Mouse (Mus musculus) lung, postnatal 25 days (tissue): ENCODE measurements around the gene Capn5.
A peak's percentile ranks its signal among the peaks of the same experiment; 100 is the strongest.

Experiments used
- DNase-seq: peaks from one replicate; pipeline ENCODE4 v3.0.0; 2022; ENCODE audit warnings: low spot score

Capn5 gene

DNA sequence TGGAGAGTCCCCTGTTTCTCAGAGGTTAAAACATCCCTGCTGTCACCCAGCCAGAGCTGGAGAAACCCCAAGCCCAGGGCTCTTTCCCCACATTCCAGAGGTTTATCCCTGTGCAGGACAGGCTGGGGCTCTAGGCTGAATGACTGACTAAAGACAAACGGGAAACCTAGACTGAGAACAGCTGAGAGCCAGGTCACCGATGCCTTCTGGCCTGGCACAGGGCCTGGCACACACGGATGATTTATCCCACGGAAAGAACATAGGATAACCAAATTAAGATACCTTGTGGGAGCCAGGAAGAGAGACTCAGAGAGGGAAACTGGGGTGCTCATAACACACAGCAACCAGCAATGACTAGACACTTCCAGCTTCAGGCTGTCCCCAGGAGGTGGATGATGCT lies 68.3 kb downstream of the Capn5 start:
- no peak for DNase-seq

DNA sequence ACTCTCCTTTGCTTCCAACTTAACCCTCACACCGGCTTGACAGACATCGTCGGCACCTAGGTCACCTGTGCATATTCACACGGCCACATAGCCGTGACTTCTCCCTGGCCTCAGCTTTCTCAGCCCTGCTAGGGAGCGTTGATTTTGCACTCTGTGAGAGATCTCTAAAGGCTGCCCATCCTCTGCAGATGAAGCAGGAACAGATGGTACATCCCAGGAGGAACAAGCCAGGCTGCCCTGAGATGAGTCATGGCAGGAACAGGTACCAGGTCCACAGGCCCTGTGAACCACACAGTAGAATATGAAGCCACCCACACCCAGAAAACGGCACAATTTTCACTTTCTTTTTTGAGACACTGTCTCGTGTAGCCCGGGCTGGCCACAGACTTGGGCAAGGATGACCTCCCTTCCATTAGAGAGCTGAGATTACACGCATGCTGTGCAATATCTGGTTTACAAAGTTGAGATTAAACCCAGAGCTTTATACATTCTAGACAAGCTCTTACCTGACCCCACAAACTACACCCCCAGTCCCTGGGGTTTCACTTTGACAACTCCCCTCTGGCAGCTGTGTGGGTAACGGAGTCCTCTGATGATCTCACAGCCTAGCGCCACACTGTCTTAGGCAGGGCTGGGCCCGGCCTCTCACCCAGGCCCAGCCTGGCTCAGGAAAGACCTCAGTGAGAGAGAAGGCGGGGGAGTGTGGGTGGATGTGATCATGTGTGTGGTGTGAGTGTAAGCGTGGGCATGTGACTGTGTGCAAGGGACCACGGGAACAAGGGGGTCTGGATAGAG lies 69.2 kb downstream of the Capn5 start:
- DNase-seq, result no peak

DNA sequence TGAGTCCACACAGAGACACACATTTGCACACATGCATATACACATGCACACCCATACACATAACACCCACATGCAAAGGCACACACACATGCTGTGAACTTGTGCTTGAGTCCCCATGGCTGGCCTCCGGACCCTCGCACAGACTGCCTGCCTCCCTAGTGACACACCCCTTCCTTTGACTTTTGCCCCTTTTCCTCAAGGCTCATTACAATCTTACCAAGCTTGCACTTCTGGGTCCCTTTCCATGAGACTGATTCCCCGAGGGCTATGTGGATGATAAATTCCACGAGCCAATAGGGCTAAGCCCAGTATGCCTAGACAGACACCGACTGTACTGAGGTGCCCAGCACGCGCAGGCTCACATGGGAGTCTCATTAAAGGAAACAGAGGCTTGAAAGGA lies 71.8 kb downstream of the Capn5 start:
- DNase-seq, result no peak

DNA sequence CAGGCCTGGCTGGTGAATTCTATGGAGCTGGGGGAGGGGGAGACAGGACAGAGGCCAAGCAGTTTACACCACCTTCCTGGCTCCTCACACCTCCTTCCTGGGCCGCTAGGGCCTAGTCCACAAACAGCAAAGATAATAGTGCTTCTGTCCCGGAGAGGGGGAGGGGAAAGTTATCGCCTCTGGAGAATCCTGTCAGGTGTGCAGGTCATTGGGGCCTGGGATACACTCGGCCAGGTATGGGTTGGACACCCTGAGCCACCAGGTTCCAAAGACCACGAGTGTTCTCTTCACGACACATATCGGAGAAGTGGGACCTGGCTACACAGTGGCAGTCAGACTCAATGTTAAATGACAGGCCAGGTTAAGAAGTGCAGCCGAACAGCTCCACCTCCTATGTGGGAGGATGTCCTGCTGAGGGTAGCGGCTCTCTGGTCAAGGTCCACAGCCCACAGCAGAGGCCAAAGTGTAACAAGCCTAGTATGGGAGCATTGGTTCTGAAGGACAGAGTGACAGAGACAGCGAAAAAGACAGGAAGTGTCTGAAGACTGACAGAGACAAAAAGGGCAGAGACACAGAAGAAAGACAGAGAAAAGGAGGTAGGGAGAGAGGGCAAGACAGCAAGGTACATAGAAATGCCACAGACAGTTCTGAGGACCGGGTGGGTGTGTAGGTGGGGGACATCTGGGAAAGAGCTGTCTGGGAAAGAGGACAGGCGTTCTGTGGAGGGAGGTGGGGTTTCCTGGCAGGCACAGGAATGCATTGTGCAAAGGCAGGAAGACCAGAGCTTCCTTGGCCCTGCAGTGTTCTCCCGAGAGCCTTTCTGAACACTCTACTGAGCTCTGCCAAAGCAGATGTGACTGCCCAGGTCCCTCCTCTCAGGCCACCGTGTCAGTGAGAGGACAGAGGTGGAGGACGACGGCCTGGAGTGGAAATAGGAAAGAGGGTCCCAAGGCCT lies 73.3 kb downstream of the Capn5 start:
- peak; percentile 43 for DNase-seq

DNA sequence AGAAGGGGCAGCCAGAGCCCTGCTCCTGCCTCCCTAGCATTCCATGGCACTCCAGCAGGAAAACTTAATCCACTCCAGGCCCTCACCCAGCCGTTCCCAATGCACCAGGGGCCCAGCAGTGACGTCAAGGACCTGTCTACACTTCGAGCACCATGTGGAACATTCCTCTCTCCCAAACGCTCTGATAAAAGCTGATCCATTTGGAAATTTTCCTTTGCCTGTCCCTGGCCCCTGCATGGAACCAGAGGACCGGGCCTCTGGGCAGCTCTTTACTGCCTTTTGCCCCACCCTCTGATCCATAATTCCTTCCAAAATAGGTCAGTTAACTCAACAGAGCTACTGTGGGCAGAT lies 74.2 kb downstream of the Capn5 start:
- DNase-seq, result no peak

DNA sequence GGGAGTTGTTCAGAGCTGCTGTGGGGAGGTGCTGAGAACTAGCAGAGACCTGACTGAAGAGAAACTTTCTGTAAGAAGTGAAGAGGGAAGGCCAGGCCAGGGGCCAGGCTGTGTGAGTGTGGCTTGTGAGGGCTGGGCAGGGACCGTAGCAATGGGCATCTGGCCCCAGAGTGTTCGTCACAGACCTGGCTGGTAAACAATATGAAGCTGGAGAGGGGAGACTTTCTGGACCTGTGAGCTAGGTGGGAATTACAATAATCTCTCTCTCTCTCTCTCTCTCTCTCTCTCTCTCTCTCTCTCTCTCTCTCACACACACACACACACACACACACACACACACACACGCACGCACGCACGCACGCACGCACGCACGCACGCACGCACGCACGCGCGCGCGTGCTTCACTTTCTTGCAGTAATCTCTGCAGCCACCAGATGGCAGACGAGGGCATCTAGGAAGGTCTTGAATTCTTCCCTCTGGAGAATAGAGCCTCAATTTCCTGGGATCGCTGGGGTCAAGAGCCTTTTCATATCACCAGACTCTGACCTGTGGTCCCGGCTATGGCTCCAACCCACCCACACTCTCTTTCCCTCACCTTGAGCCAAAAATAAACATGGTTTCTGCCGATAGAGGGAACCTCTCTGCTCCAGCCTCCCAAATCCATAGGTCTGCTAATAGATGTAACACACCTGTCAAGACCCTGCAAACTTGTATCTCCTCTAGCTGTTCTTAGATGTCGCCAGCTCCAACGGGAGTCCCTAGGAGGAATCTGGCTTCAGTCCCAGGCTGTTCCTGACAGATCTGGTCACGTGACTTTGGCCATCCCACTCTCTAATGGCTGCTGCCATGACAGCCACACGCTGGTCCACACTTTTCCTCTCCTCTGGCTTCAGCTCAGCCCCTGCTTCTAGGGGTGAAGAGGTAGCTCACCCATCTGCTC lies 74.8 kb downstream of the Capn5 start:
- DNase-seq, result peak; percentile 80

DNA sequence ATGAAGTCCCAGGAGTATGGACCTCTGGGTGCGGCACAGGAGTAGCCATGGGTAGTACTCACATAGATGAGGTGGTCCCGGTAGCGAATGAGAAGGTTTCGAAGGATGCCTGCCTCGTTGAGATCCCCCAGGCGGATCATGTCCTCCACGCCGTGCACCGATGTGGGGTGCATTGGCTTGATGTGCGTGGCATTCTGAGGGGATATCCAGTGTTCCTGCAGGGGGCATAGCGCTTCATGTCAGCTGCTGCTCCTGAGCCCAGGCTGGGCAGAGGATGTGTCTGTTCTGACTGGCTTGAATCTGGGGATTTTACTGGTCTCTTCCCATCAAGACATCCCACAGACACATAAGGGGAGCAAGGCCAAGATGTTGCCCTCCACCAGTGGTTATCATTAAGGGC lies 75.6 kb downstream of the Capn5 start:
- DNase-seq, result no peak

DNA sequence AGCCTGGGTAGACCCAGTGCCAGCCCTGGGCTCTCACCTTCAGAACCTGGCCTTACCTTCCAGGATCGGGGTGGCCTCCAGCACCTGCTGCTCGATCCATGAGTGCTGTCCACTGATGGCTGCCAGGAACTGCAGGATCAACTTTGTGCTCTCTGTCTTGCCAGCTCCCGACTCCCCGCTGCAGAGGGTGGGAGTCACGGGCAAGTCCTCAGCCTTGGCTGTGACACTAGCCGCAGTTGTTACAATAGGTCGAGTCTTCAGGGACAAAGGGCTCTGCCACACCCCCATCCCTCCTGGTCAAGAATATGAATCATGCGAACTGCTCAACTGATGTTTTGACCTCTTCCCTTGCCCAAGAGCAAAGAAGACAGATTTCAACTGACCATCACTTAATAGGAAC lies 80.5 kb downstream of the Capn5 start:
- no peak for DNase-seq

DNA sequence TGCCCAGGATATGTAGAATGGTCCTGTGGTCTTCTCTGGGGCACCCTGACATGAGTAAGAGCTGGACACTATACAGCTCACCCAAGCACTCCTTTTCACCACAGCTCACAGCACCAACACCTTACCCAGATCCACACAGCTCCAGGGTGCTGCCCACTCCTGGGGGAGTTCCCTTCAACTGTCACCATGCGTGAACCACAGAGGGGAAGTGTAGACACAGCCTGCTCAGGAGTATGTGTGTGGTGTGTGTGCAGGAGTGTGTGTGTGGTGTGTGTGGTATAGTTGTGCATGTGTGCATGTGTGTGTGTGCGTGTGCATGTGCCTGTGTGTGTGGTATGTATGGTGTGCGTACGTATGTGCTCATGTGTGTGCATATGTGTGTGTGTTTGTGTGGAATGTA lies 82.2 kb downstream of the Capn5 start:
- DNase-seq, result no peak

DNA sequence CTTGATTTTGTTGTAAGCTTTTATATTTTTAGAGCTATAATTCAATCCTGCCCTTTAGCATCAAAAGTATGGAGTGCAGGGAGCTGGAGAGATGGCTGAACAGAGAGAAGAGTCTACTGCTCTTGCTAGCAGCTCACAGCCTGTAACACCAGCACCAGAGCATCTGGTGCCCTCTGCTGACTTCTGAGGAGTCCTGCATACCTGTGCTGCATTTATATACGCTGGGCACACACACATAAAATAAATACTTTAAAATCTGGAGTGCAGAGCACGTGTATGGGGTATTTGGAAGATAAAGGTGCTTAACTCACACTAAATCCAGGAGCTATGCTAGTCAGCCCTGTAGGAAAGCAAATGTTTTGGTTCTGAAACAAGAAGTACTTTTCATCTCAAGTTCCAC lies 91.7 kb downstream of the Capn5 start:
- DNase-seq, result peak; percentile 14

DNA sequence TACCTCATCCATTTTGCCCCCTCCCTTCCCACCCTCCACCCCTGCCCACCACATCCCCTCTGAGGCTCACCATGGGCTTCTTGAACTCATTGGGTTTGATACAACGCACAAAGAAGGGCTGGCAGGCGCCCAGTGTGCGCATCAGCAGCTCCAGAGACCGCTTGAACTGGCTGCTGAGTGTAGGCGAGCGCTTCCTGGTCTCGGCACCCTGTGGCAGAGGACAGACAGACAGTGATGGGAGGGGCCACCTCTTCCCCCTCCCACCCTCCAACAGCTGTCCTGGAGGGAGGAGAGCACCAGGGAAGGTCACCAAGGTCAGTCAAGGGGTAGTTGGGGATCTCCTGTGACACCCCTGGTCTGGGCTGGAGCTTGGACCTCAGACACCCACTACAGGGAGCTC lies 92.8 kb downstream of the Capn5 start:
- peak; percentile 18 for DNase-seq

DNA sequence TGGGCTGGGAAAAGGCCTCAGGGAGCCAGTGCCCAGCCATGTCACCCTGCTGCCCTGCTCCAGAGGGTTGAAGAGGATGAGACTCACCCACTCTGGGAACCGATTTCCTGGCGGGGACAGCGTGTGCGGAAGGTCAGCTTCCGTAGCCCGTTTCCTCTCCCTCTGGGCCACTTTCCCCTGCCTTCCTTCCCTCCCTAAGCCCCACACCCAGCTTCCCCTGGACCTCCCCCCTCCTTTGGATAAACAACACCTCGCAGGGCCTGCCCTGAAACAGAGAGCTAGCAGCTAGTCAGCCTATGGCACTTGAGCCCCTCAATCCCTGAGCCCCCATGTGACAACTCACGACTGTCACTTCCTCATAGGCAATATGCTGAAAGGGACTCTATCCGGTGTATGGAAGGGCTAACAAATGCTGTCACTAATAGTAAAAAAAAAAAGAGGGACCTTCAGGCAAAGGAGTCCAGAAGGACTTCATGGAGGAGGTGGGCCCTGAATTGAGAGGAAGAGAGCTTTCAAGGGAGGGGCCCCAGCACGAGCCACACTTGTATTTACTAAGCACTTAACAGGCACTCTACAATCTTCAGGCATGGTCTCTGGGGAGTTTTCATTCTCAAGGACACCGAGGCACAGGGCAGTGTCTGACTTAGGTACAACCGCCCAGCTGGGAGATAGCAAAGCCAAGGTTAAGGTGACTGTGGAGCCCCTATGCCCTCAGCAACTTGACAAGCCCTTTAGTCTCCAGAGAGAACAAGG lies 93.4 kb downstream of the Capn5 start:
- peak; percentile 40 for DNase-seq

DNA sequence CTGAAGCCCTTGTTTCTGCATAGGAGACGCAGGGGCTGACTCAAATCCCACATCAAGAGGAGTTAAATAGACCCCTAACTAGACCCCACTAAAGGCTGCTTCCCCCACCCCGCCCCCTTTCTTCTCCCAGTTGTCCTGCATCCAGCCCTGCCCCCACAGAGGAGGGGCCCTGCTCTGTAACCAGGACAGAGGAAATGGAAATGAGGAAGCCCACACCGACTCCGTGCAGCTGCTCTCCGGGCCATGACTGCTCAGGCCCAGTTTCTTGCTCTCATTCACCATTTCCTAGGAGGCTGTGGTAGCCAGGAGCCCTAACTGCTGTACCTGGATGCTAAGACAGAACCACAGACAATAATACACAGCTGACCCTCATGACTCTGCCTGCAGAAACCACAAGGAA lies 95.7 kb downstream of the Capn5 start:
- DNase-seq, result no peak

DNA sequence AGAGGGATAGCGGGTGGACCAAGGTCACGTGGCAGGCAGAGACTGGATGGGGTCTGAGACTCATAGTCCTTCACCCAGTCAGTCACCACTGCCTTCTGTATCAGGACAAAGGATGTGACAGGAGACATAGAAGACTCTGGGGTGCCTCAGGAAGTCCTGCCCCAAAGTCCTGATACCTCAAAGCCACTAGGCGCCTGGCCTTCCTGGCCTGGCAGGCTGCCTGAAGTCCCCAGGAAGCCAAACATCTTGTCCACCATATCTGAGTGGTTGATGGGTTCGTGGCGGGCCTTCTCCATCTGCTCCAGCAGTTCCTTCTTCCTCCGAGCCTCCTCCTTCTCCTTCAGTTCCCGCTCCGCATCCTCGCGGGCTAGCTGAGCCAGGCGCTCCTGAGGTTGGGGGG lies 100.6 kb downstream of the Capn5 start:
- DNase-seq, result no peak

DNA sequence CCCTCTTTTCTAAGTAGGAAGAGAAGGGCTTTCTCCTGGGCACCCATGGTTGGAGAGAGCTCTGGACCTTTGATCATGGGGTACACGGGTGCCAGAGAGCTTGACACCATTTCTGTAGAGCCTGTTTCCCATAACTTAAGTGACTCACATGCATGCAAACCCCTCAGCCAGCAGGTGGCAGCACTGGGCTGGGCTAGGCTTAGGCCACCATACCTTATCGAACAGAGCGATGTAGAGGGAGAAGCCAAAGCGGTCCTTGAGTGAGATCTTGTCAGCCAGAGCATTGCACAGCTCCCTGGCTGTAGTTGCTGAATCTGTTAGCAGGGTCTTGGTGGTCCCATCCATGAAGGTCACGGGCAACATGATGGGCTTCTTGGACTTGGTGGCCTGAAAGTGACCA lies 106.5 kb downstream of the Capn5 start:
- DNase-seq, result peak; percentile 84
